Mouse (Mus musculus) frontal cortex, postnatal 36 days (tissue): Measurements from ENCODE around the gene Gm27021.

Experiments used
- DNase-seq, 2 experiments: peaks; one replicate each; pipeline ENCODE4 v3.0.0; 2022; ENCODE audit warnings: low spot score in 2 of 2

Gene Gm27021

DNA sequence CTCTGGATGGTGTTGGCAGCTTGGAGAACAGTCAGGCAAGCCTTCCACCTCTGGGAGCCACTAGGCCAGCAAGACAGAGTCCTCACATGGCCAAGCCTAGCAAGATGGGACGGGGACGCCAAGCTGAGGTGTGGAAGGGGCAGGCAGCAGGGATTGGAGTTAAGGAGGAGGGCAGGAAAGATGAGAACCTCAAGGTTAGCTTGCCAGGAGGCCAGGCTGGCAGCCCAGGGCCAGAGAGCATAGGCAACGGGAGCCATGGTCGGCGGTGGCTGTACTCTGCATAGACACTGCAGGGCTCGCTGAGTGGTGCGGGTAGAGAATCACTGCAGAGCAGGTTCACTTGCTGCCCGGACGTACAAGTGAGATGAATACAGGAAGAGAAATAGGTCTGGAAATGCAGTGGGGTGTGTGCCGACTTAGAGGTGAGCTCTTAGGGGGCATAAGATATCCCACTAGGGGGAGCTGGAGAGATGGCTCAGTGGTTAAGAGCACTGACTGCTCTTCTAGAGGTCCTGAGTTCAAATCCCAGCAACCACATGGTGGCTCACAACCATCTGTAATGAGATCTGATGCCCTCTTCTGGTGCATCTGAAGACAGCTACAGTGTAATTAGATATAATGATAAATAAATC, 25.7 kb downstream of the Gm27021 start:
- DNase-seq: no peak

DNA sequence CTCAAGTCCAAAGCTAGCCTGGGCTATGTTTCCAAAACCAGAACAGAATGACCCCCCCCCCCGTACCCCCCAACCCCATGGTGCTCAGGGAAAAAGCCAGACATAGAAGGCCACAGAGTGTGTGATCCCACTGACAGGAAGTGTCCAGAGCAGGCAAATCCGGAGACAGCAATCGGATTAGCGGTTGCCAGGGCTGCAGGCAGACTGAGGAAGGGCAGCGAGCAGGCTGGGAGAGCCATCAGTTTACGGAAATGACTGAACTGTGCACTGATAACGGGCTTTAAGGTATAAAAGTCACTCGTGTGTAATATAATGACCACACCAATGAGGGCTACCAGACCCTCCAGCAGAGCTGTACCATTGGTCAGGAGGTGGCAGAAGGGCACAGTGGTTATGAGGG, 26.6 kb downstream of the Gm27021 start:
- no peak for DNase-seq

DNA sequence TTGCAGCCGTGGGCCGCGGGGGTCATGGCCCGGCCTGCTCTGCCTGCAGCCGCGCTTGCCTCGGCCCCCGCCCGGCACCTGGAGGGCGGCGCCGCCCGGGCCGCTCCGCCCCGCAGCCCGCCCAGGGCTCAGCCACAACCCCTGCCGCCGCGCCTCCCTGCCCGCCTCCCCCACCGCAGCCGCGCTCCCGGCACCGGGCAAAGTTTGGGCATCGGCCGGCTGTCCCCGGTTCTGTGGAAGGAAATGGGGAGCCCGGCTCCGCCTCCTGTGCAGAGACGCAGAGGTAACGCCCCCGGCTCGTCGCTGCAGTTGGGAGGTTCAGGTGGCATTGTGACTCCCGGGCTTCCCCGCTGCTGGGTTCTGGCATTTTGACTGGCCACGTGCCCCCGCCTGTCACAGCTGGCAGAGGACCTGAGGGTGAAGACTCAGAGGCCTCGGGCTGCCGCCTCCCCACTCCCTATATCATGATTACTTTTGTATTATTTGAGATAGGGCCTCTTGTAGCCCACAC, 33.5 kb downstream of the Gm27021 start:
- DNase-seq: peak in 1 of 2 experiments; percentile 37

DNA sequence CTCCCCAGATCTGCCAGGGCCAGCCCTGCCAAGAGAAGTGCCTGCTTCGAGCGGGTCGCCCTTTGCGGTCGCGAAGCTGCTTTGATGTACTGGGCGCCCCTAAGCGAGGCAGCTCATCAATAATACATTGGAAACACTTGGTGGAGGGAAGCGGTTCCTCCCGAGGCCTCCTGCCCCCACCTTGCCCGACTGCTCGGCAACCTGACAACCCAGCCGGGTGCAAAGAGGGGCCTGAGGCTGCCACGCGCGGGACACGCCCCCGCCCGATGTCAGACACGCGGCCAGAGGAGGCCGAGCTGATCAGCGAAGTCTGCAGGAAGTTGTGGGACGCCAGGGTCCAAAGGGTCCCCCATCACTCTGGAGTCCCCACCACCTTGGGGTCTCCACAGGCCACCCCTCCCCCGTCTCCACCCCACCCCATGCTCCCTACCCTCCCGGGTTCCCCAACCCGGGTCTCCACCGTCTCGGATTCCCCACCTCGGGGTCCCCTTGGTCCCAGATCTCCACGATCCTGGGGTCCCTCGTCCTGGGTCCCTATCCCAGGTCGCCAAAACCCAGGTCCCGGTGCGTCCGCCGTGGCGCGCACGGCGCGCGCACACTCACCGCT, 34.1 kb downstream of the Gm27021 start:
- no peak for DNase-seq

DNA sequence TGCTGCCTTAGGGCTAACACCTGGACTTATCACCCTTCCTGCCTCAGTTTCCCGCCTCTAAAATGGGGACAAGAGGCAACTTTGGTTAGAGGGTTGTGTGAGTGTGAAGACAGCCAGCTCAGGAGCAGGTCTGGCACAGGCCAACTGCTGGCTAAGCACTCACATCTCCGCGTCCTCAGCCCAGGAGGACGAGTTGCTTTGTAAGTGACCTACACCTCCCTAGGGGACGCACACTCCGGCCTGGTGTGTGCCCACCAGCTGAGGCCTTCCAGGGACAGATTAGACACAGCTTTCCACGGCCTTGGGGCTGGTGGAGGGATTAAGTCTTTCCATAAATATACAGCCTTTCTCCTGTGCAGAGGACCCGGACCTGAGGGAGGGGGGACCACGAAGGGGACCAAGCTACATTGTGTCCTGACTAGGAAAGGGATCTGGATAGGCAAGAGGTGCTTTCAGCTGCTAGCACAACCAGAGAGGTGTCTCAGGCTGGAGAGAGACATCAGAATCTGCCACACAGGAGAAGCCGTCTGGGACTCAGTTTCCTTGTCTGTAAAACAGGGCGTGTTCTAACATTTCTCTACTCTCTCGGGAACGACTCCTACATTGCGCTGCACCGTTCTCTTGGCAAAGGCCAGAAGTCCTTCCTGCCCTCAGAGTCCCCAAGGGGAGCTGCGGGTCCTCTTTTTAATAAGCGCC, 34.8 kb downstream of the Gm27021 start:
- DNase-seq: no peak

DNA sequence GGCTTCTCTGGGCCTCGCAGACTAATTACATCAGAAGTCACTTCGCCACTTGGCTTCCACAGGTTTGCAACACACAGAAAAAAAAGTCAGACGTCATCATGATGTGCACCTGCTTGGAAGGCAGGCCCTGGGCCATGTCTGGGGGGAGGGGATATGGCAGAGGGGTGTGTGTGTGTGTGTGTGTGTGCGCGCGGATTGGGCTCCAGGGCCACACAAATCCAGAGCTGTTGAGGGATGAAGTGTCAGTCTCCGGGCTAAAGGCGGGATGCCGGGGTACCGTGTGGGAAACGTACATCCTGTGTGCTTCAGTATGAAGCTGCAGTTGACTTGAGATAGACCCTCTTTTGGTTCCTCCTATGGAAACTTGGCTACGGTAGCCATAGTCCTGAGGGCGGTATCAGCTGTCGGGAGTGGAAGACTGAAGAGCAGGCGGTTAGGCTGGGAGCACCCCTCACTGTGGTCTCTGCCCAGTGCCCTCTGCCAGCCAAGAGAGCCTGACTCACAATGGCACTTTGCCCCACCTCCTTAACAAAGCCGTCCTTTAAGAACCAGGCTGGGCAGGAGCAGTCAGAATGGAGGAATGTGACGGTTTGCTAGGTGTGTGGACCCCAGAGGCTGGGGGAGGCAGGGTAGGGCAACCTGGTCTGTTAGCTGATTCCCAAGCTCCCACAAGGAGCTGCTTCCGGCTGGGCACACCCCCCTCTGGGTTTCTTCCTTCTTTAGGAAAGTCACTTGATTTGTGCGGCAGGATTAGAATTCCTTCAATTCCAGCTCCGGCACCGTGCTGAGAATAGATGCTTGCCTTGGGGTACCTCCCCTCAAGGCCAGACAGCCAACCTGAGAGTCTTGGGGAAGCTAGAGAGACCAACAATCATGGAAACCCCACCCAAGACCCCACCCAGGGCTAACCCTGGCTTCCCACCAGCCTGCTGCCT, 36.2 kb downstream of the Gm27021 start:
- DNase-seq: peak in 1 of 2 experiments; percentile 13

DNA sequence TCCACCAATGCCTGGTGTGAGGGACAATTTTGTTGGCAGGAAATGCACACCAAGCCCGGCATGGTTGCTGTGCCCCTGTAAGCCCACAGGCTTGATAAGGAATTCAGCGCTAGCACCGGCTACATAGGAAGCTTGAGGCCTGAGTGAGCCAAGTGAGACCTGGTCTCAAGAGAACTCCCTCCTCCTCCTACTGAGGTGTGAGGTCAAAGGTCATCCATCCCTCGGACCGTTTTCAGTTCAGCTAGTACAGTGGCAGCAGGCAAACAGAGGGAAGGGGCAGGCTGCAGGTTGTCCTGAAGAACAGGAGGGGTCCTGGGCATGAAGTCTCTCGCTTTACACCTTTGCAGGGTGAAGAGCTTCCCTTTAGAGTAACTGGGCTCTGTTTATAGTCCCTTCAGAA, 37.0 kb downstream of the Gm27021 start:
- no peak for DNase-seq

DNA sequence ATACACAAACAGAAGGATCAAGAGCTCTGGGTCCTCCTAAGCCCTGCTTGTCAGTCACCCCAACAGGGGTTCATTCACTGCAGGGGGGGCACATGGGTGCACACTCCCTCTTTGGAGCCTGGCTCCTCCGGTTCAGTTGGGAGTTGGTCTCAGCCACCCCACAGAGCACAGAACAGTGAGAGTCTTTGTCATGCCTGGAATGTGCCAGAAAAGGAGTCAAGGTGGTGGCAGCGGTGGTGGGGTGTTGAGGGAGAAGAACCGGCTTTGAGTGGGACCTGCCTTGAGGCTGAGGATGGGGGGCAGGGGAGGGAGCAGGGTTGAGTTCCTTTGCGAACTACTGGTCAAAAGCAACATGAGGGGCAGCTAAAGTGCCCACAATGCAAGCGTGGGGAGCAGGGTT, 37.8 kb downstream of the Gm27021 start:
- no peak for DNase-seq

DNA sequence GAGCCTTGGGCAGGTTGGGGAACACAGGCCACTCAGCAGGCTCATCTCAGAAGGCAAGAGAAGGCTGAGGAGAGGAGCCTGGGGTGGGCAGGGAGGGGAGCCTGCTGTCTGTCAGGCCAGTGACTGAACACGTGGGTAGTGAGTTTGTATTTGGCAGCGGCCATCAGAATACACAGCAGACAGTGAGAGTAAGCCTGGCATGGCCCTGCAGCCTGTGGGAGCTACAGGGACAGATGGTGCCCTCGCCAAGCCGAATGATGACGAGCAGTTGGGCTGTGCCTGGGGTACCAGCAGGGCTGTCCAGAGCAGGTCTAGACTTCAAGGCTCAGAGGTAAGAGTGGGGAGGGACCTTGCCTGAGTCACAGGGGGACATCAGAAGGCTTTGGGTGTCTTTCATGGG, 40.6 kb downstream of the Gm27021 start:
- no peak for DNase-seq

DNA sequence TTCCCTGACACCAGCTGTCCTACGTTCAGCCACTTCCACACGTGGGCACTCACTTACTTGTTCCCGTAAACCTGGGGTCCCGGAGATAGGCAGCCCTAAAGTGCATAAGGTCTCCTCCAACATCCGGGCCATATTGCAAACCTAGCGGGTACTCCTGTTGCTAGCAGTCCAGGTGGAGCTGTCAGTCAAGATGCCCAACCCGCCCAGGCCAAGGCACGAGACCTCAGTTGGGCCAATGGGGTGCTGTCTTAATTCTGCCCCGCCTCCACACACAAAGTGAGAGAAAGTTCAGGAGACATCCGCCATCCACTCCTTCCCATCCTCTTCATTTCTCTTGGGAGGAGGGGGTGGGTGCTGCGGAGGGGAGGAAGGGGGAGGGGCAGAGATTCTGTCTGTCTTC, 41.4 kb downstream of the Gm27021 start:
- no peak for DNase-seq

DNA sequence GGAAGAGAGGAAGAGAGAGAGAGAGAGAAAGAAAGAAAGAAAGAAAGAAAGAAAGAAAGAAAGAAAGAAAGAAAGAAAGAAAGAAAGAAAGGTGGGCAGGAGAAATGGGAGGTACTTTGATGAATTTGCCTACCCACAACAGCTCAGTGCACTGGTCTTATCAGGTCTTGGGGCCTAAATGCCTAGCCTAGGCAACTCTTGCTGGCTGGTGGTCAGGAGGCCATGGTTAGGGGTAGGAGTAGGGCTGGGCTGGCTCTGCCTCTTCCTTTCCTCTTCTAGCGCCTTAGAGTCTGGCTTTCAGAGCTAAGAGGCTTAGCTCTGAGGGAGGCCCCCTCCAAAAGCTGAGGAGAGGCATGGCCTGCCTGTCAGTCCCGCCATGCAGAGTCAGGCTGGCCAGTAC, 44.3 kb downstream of the Gm27021 start:
- DNase-seq: no peak

DNA sequence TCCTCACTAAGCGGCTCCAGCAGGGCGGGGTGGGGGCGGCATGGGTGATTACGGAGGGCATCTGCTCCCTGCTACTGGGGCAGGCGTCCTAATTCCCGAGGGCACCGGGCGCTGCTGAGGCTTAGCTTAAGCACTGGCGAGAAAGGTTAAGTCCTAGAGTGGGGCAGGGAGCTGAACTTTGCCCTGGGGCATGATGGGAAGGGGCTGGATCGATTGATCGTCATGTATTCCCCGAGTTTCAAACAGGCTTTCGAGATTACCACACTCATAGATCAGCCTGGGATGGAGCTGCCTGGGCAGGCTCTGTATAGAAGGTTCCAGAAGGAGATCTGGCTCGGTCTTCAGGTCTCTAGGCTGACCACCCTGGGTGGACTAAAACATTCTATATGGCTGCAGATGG, 45.7 kb downstream of the Gm27021 start:
- DNase-seq: no peak

DNA sequence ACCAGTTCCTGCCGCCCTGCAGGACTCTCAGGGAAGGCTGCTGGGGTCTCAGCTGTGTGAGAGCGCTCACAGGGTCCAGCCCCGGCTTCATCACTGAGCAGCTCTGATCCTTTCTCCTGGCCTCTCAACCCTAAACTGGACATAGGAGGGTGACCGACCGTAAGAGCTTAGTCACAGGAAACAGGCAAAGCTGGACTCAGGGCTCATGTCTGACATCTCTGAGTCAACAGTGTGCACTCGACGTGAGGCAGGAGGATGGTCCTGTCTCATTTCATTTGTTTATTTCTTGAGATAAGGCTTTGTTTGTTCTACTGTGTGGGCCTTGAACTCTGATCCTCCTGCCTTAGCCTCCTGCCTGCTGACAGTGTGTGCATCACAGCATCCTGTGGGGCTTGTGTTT, 47.4 kb downstream of the Gm27021 start:
- no peak for DNase-seq

DNA sequence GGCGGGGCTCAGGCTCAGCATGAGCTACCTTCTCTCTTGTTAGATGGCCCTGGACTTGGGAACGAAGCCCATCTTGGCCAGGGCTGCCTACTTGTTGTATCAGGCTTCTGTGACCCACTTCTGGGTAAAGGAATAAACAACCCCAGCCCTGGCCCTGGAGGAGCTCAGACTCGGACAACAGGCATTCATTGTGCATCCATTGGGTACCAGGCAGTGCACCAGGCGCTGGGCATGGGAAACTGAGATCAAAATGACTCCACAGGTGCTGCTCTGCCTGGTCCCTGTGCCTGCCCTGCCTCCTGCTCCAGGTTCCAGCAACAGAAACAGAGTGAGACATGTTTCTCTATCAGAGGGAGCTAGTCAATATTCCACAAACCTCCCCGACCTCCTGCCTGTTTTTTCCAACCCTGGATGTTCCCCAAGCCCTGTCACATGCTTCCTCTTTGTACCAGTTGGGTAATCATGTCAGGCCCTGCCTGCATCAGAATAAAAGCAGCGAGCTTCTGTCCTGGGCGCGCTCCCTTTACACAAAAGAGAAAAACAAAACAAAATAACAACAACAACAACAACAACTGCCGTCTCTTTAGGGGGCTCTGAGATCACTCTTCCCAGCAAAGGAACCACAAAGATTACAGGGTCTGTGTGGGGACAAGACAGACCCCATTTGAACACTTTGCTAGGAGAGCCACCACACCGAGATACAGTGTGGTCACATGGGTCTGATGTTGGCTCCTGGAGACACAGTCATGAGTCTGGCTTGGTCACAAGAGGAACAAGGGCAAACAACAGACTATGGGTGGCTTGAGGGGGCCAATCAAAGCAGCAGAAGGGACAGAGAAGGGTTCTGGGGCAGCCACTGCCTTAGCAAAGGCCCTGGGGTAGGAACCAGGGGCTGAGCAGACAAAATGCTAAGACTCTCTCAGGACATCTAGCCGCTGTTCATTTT, 48.4 kb downstream of the Gm27021 start:
- peak; percentile 37 to 59 for DNase-seq

DNA sequence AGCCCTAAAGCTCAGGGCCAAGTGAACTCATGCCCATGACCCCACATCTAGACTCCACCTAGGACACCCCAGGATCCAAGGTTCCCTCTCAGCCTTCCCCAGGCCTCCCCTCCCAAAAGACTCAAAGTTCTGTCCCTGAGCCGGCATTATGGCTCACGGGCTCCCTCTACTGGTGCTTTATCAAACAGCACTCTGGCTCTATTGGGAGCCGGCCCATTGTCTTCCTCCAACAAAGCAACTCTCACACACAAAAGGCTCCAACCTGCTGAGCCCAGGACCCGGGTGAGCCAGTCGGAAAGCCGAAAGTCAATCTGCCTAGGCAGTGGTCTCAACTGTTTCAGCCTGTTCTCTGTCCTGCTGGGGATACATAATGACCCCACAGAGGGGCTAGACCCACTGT, 49.8 kb downstream of the Gm27021 start:
- peak; percentile 61 to 66 for DNase-seq

DNA sequence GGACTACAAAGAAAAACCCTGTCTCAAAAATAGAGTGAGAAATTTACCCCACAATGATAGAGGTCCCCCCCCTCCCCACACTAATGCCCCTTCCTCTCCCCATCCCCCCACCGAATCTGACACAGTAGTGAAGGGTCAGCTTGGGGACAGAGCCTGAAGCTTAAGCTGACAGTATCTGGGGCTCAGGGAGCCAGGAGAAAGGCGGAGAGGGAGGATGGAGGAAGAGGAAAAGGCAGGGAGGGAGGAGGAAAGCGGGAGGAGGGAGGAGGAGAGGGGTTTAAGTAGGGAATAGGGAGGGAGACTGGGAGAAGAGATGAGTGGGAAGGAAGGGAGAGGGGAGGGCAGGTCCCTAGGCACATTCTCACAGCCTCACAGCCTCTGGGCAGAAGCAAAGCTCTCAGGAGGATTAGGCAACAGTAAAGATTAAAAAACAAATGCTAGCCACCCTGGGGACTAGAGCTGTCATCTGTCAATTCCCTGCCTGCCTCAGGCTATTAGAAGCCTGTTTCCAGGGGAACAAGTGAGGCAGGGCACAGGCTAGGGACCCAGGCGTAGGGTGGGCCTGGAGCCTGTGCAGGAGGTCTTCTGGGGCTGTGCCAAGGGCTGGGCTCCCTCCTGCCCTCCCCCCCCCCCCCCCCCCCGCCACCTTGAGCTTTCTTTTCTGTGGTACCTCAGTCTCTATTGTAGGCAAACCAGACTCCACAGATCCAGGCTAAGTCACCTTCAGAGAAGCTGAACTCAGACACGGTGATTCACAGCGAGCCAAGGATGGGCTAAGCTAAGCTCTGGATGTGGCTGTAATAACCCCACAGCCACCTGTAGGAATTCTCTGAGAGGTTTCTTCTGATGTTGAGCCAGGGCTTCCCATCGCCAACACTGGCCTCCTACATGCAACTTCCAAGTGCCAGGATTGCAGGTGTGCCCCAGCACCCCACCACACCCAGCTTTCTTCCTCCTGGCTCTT, 50.9 kb downstream of the Gm27021 start:
- DNase-seq: no peak

DNA sequence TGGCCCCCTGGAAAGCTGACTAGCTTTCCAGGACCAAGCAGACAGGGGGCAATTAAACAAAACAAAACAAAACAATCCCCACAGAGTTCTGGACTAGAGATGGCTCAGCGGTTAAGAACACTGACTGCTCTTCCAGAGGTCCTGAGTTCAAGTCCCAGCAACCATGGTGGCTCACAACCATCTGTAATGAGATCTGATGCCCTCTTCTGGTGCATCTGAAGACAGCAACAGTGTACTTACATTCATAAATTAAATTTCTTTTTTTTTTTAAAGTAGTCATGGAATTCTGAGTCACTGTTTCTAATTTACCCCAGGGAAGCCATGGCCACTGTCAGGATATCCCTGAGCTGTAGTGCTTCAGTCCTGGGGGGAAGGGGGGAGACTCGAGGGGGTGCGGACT, 53.4 kb downstream of the Gm27021 start:
- no peak for DNase-seq

DNA sequence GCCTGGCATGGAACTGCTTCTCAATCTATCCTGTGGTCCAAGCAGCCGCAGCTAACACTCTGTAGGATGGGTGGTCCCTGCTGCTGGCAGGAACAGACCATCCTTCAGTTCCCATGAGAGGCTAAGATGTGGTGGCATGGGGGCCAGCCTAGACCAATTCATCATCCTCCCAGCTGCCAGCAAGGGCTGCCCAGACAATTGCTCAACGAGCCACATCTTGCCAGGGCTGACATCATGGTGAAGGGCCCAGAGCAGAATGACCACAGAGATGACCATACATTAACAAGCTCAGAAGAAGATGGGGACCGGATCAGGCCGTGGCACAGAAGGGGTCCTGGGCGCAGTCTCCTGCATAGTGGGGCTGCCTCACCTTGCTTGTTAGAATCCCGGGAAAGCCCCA, 57.1 kb downstream of the Gm27021 start:
- DNase-seq: no peak

DNA sequence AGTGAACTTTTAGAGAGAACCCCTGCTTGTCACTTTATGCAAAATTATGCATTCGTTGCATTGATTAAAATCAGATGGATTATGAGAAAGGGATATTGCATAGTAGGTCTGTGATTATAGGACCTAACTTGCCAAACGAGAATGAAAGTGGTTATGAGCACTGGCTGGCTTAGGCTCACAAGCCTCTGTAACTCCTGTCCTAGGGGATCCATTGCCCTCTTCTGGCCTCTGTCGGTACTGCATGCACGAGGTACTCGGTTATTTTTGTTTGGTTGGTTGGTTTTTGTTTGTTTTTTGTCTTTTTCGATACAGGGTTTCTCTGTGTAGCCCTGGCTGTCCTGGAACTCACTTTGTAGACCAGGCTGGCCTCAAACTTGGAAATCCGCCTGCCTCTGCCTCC, 60.0 kb downstream of the Gm27021 start:
- DNase-seq: peak; percentile 80

DNA sequence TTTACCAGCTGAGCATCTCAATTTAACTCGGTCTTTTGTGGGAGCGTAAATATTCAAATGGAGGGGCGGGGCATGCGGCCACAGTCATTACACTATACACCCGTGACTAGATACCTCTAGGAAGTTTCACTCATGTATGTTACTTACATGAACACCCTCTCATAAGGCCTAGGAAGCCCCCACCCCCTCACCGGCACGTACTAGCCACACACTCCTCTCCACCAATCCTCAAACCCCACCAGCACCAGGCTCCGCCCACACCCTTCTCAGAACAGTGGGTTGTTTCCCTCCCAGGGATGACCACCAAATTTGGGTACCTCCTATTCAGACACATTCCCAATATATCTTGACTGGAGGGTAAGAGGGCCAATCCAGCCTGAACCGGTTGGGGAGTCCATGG, 60.4 kb downstream of the Gm27021 start:
- DNase-seq: no peak
